Mouse (Mus musculus): ENCODE measurements around the gene Adam17. TPM values are rescaled to one million over a fixed set of nuclear protein-coding genes. Genes with fewer than 3 reads are reported as not detected.

Gene Adam17
- polyA plus RNA-seq, 1 experiment = 25.1 TPM

GRCm38 (mm10) chr12:21368376-21369086 lies 4.9 kb downstream of the Adam17 start:
- TF ChIP-seq GATA1 (IDR thresholded peaks at IDR 0.05; ENCODE audit: low read length) = no peak

GRCm38 (mm10) chr12:21364624-21365435 lies 8.6 kb downstream of the Adam17 start:
- no peak for TF ChIP-seq GATA1 (IDR thresholded peaks at IDR 0.05; ENCODE audit: low read length)

GRCm38 (mm10) chr12:21363195-21363594 lies 10.2 kb downstream of the Adam17 start:
- TF ChIP-seq GATA1 (IDR thresholded peaks at IDR 0.05; ENCODE audit: low read length) = no peak

- TF ChIP-seq GATA1 (IDR thresholded peaks at IDR 0.05; ENCODE audit: low read length) = no peak
These were observed 10.7 kb downstream of the Adam17 start for GRCm38 (mm10) chr12:21362686-21363085.

GRCm38 (mm10) chr12:21353681-21354080 lies 19.8 kb downstream of the Adam17 start:
- no peak for TF ChIP-seq GATA1 (IDR thresholded peaks at IDR 0.05; ENCODE audit: low read length)

- no peak for TF ChIP-seq GATA1 (IDR thresholded peaks at IDR 0.05; ENCODE audit: low read length)
These were observed 23.1 kb downstream of the Adam17 start for GRCm38 (mm10) chr12:21350113-21350876.

- TF ChIP-seq GATA1 (IDR thresholded peaks at IDR 0.05; ENCODE audit: low read length) = no peak
These were observed 26.5 kb downstream of the Adam17 start for GRCm38 (mm10) chr12:21346972-21347371.

- no peak for TF ChIP-seq GATA1 (IDR thresholded peaks at IDR 0.05; ENCODE audit: low read length)
These were observed 32.8 kb downstream of the Adam17 start for GRCm38 (mm10) chr12:21340674-21341073.

GRCm38 (mm10) chr12:21337171-21337570 lies 36.3 kb downstream of the Adam17 start:
- no peak for TF ChIP-seq GATA1 (IDR thresholded peaks at IDR 0.05; ENCODE audit: low read length)

- TF ChIP-seq GATA1 (IDR thresholded peaks at IDR 0.05; ENCODE audit: low read length) = no peak
These were observed 37.6 kb downstream of the Adam17 start for GRCm38 (mm10) chr12:21335869-21336268.

- no peak for TF ChIP-seq GATA1 (IDR thresholded peaks at IDR 0.05; ENCODE audit: low read length)
These were observed 39.7 kb downstream of the Adam17 start for GRCm38 (mm10) chr12:21333766-21334165.

GRCm38 (mm10) chr12:21333021-21333420 lies 40.4 kb downstream of the Adam17 start:
- no peak for TF ChIP-seq GATA1 (IDR thresholded peaks at IDR 0.05; ENCODE audit: low read length)

- no peak for TF ChIP-seq GATA1 (IDR thresholded peaks at IDR 0.05; ENCODE audit: low read length)
These were observed 41.7 kb downstream of the Adam17 start for GRCm38 (mm10) chr12:21331711-21332110.

GRCm38 (mm10) chr12:21330961-21331576 lies 42.4 kb downstream of the Adam17 start:
- TF ChIP-seq GATA1 (IDR thresholded peaks at IDR 0.05; ENCODE audit: low read length) = no peak

- TF ChIP-seq GATA1 (IDR thresholded peaks at IDR 0.05; ENCODE audit: low read length) = no peak
These were observed 43.6 kb downstream of the Adam17 start for GRCm38 (mm10) chr12:21329661-21330400.

Data from G1E-ER4 (cell line).